Mouse (Mus musculus): ENCODE results near the gene Ccnd3.

Ccnd3 gene

GRCm38 (mm10) chr17:47504941-47505346 lies at the start of gene Ccnd3:
Gene Ccnd3 (plus strand): TSS chr17:47505051.
- DNase-seq, result peak; percentile 99

- DNase-seq, result peak; percentile 83
Observed at GRCm38 (mm10) chr17:47458310-47458709, 46.5 kb upstream of the Ccnd3 start.

DNA sequence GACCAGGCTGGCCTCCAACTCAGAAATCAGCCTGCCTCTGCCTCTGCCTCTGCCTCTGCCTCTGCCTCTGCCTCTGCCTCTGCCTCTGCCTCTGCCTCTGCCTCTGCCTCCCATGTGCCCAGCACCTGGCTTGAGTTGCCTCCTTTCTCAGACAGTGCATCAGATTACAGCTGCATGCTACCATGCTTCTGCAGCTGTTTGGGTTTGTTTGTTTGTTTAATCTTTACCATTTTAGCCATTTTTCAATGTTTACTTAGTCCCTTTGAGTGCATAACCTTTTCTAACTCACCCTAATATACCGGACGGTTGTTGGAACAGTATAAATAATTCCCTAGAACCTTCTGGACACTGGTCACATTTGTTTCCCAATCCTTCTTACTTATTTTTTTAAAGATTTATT lies 45.9 kb upstream of the Ccnd3 start:
- DNase-seq, result peak; percentile 68

- peak; percentile 80 for DNase-seq
Observed at GRCm38 (mm10) chr17:47459341-47459919, 45.4 kb upstream of the Ccnd3 start.

DNA sequence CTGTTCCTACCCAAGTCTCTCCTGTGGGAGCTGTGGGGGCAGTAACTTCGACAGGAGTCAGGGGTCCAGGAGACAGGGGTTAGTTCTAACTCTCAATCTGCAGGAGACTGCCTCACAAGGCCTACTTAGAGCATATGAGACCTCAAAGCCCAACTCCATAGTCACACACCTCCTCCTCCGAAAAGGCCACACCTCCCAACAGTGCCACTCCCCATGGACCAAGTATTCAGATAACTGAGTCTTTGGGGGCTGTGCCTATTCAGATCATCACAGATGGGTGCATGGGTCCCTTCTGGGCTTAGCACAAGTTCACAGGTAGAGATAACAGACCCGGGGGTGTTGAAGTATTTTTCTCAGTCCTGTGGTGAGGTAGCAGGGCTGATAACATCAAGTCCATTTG lies 43.2 kb upstream of the Ccnd3 start:
- DNase-seq, result peak; percentile 74

- peak; percentile 90 for DNase-seq
Observed at GRCm38 (mm10) chr17:47462209-47462608, 42.6 kb upstream of the Ccnd3 start.

DNA sequence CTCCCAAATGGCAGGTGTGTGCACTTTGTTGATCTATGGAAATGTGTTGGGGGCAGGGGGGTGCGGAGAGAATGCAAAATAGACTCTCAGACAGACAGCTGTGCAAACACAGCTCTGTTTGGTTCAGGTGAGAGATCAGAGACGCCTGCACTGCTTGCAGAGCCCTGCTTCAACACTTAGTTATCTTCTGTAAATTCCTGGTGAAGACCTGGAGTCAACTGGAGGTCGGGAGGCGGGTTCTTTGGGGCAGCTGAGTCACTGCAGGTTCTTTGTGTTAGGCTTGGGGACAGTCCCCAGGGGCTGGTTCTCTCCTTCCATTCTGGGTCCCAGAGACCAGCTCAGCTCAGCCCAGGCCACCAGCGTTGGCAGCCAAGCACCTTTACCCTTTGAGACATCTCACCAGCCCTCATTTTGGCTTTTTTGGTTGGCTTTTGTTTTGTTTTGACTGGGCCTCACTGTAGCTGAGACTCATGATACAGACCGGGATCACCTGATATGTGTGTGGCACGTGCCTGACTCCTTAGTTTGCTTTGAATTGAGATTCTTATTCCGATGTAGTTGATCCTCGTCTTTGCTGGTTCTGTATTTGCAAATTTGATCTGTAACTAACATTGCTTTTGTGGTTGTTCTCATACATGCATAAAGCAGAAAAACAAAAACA lies 42.0 kb upstream of the Ccnd3 start:
- DNase-seq, result peak; percentile 83

DNA sequence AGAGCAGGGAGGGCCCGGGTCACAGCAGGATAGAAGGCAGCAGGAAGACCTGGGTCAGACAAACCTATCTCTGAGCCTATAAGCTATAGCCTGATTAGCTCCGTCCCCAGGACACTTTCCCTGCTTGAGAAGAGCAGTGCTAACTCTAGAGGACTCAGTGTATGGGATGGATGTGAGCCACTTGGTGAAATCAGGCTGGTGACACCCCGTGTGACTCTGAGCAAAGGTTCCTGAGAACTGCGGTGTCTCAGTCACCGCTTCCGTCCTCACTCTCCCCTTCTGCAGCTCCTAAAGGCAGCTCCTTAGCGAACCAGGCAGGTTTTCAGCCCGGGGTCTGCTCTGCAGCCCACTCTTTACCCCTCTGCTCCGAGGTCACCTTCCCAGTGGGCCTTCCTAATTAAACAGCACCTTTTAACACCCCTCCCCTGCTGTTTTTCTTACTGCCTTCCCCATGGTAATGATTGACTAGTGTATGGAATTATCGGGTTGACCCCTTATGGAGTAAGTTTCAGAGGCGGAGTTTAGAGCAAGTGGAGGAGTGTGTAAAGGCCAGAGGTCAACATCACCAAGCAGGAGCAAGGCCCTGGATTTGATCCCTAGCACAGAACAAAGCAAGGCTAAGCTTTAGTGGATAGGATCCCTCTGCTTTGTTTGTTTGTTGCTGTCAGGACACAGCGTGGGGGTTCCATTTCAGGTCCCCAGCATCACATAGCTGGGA lies 40.4 kb upstream of the Ccnd3 start:
- peak; percentile 86 for DNase-seq

GRCm38 (mm10) chr17:47465016-47465415 lies 39.8 kb upstream of the Ccnd3 start:
- peak; percentile 74 for DNase-seq

GRCm38 (mm10) chr17:47466284-47466683 lies 38.6 kb upstream of the Ccnd3 start:
- peak; percentile 87 for DNase-seq

GRCm38 (mm10) chr17:47467659-47468058 lies 37.2 kb upstream of the Ccnd3 start:
- peak; percentile 89 for DNase-seq

DNA sequence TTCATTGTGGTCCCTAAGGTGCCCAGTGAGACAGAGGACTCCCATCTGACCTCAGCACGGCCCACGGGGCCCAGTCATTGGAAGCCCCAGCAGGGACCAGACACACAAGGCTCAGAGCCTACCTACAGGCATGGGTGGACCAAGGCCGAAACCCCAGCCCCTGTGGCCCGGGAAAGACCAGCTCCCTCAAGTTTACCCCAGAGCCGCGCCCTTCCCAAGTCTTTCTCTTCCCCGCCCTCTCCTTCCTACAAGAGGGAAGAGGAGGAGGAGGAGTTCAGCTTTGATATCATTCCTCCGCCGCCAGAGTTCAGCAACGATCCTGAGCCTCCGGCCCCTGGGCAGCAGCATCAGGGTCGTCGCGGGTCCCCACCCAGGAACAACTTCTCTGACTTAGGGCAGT lies 36.8 kb upstream of the Ccnd3 start:
- peak; percentile 93 for DNase-seq

DNA sequence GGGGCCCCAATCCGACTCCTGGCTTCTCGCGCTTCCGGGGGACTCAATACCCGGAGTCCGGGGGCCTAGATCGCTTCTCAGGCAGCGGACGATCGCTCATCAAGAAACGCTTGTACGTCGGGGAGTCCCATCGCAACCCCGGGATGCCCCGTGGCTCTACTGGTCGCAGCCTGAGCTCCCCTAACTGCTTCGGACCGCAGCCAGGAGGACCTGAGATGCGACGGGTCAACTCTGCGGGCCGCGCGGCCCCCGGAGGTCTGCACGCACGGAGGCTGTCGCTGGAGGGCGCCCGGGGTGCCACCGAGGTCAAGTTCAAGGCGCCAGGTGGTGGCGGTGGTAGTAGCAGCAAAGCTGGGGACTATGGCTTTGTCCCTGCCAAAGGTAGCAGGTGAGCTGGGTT lies 36.4 kb upstream of the Ccnd3 start:
- peak; percentile 89 for DNase-seq

GRCm38 (mm10) chr17:47469642-47470041 lies 35.2 kb upstream of the Ccnd3 start:
- peak; percentile 81 for DNase-seq

GRCm38 (mm10) chr17:47470121-47470520 lies 34.7 kb upstream of the Ccnd3 start:
- no peak for DNase-seq

DNA sequence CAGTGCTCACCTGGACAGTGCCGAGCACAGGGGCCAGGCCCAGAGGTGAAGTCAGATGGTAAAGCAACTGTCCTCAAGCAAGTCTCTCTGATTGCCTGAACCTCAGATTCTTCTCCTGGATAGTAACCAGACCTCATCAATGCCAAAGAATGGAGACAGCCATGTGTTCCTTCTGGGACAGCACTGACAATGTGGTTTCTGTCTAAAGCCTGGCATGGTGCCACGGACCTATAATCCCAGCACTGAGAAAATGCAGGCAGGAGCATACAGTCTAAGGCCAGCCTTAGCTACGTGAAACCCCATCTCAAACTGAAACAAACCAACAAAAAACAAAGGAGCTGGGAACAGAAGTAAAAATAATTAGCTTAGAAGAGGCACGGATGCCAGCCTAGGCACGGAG lies 34.2 kb upstream of the Ccnd3 start:
- DNase-seq, result no peak

DNA sequence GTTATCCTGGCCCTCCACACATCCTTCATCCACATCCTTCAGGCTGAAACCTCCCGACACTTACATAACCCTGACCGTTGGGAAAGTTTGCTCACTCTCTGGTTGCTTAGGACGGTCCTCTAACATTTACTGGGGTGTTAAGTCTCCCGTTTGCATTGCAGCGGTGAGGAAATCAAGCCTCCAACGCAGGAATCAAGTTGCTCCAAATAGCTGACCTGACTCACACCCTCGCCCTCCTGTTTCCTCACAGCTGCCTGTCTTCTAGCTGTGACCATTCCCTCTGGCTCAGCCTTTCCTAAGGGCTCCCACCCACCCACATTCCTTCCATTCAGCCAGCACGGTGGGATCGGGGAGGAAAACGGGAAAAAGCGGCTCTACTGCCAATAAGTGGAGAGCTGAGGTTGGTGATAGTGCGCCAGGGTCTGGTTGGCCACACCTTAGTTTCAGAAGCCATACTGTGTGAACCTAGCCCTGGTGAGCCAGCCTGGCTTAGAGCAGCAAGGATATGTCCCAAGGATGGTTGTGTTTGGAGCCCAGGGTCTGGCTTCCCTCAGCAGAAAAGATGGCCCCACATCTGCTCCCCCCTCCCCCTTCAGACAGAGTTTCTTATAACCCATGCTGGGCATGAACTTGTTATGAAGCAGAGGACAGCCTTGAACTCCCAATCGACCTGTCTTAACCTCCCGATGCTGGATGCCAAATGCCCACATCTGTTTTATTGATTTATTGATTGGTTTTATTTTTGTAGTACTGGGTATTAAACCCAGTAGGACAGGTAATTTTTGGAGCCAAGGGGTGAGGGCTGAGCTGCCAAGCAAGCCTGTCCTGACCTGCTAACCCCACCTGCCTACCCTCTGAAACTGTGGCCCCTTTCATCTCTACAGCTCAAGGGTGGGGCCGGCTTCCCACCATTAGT lies 32.2 kb upstream of the Ccnd3 start:
- no peak for DNase-seq

DNA sequence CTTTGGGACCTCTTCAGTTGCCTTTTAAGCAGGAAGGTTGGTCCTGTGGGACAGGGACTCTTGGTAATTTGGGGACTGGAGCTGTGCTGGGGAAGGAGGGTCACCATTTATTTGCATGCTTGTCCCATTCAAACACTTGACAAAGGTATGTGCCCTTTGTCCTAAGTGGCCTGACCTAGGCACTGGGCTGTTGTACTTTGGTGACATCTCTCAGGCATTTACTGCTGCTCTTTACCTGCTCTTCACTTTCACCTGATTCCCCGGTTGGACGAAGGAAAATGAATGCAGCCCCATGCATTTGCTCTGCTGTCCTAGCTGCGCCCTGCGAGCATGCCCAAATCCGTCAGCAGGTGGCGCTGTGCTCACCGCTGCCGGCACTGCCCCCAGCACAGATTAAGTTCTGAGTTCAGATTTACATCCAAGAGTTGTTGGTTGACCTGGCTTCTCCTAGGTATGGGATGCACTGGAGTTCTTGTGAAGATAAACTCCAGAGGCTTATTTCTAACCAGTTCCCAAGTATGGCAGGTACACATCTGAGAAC lies 31.3 kb upstream of the Ccnd3 start:
- no peak for DNase-seq

GRCm38 (mm10) chr17:47474250-47474649 lies 30.6 kb upstream of the Ccnd3 start:
- DNase-seq, result no peak

DNA sequence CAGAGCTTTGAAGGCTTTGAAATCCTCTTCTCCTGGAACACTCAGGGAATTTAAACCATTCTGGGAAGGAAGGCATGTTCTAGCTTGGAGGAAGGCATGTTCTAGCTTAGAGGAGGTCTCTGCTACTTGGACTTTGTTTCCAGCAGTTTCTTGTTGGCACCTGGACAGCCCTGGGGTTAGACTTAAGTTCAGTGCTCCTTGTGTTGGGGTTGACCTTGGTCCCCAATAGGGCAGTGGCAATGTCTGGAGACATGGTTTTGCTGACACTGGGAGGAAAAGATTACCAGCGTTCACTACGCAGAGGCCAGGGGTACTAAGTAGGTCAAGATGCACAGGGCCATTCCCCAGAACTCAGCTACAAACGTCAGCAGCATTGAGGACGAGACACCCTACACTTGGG lies 29.7 kb upstream of the Ccnd3 start:
- DNase-seq, result no peak

GRCm38 (mm10) chr17:47475714-47476113 lies 29.1 kb upstream of the Ccnd3 start:
- peak; percentile 80 for DNase-seq

DNA sequence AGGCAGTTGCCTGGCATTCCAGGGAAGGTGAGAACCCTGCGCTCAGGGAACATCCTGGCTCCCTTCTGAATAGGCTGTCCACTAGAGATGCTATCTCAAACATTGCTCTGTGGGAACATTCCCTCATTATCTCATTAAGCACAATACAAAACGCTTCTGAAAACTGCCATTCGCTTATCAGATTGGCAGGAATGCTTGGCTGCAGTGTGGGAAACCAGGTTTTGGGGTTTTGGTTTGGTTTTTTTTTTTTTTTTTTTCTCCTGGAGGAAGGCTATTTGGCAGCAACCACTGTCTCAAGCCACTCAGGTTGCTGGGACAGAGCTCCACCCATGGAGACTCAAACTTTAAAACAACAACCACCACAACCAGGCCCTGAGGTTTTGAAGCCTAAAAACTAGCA lies 25.0 kb upstream of the Ccnd3 start:
- no peak for DNase-seq

DNA sequence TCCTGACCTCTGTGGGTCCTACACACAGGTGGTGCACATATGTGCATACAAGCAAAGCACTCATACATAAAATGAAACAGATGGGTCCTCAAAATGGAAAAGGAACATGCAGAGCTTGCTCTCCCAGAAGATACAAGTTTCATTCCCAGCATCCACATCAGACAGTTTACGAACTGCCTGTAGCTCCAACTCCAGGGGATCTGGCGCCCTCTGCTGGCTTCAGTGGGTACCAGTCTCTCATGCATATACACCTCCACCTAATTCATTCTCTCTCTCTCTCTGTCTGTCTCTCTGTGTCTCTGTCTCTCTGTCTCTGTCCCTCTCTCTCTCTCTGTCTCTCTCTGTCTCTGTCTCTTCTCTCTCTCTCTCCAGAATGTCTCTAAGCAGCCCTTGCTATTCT lies 22.4 kb upstream of the Ccnd3 start:
- DNase-seq, result no peak

All from heart, adult 11 months (tissue).